ENCODE assay signal across 19 mouse cellular contexts in the genomic region with DNA sequence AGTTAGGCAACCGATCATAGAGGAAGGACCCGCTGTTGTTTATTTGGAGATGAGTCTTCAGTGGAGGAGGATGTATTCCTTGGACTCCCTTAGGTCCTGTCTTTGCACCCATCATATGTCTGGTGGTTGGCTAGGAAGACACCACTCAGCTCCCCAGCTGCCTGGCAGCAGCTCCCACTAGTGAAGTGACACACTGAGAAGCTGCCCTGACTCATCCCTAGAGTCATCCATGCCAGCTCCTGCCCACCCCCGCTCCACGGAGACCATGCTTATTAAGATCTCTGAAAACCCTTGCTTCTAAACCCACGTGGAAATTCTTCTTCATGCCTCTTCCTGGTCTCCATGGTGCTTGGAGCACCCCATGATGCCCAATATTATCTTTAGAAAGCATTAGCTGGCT.
DNase-seq lines count a peak whose midpoint lies in the region.
"Had no signal": no experiment of that assay in that cellular context is flagged by ENCODE, and none has a peak within 500 bp of the region (broad histone marks: within the 10 kb centered on the region; RNA-seq: fewer than 3 reads in every experiment).

No protein-coding gene starts in this region.

- peak; percentile 11 for DNase-seq in left cerebral cortex, adult 11 months (ENCODE audit: low spot score)
- no peak for DNase-seq in left cerebral cortex, postnatal 4 days
- DNase-seq in brain, adult 2 months (ENCODE audit: low read depth, low spot score), result peak; percentile 77
- DNase-seq in left cerebral cortex, postnatal 36 days (ENCODE audit: low spot score in 2 of 2), result peak; percentile 10 to 14
- DNase-seq in right cerebral cortex, postnatal 36 days (ENCODE audit: low spot score in 2 of 2), result peak; percentile 5 to 20
- DNase-seq in ovary, postnatal 14 days (ENCODE audit: low spot score), result no peak
- DNase-seq: adrenal gland, adult 8-10 months; cerebellum, adult 11 months; cerebellum, adult 9-10 months; cerebellum, postnatal 36 days; embryo, embryonic 11 days; gastrocnemius, postnatal 25 days; heart, adult 18-20 months; heart, postnatal 36 days; kidney, adult 9 months; kidney, postnatal 10 days; liver, postnatal 0 days; lung, postnatal 4 days; retina, postnatal 1 day had no signal

- intact Hi-C loops in left cerebral cortex, postnatal 4 days (cut with DNase I), result no loop called here
- intact Hi-C loops in left cerebral cortex, postnatal 36 days (cut with DNase I), result no loop called here

Comparison
In these comparisons a context has a peak if more than half of its experiments do, and no peak if none do; other contexts are left out.
1. DNase-seq: peak in left cerebral cortex, adult 11 months (single experiment), brain, adult 2 months (single experiment), left cerebral cortex, postnatal 36 days (2 of 2) and right cerebral cortex, postnatal 36 days (2 of 2); none in left cerebral cortex, postnatal 4 days (single experiment) and ovary, postnatal 14 days (single experiment).